Mouse (Mus musculus) embryo, embryonic 11.5 days (tissue): ENCODE results near the gene Sct.

ENCODE experiments used
- DNase-seq: peaks from one replicate; pipeline ENCODE4 v3.0.0-alpha.2; 2012; ENCODE audit warnings: low read depth, low spot score

The Sct gene

DNA sequence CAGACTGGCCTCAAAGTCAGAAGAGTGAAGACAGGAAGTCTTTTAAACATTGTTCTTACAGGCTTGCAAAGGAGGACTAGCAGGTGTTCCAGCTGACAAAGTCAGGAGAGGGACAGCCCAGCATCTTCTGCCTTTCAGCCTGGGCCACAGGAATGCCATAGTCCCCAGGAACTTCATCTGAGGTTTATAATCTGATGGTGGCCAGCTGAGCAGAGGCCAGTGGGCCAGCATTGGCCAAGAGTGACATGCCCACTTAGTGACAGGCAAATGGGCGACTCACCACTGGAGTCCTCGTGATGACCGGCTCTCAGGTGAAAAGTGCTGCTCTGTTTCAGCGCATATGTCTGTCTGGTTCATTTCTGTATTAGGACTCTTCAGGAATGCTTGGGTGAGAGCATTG, 48.4 kb downstream of the Sct start:
- no peak for DNase-seq

DNA sequence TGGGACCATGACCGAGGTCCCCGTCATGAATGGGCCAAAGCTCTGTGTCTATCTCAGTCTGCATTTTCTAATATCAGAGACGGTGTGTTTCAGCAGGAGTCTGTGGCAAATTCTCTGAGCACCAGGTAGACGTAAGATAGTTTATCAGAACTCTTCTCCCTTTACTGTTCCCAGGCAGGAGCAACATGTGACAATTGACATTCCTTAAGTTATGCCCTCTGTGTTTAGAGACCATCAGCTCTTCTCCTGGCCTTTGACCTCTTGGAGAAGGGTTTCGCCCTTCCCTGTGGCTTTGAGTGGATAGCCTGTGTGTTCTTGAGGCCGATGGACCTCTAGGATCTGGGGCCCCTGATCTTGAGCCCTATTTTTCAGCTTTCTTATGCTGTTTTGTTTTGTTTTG, 49.2 kb downstream of the Sct start:
- DNase-seq: no peak
